Mouse (Mus musculus) limb, embryonic 11.5 days (tissue): ENCODE data around the gene Porcn. TPM values are rescaled to one million over a fixed set of nuclear protein-coding genes. Genes with fewer than 3 reads are reported as not detected.

Experiments used
- ATAC-seq: fragments of 200-750 bp; cut with Nextera tagmentation; 2 replicates; pipeline ENCODE4 v1.8.0; 2017; ENCODE audit warnings: low read depth; ENCODE audit not compliant: insufficient number of reproducible peaks, low FRiP score, low TSS enrichment
- DNase-seq: peaks from one replicate; pipeline ENCODE4 v3.0.0-alpha.2; 2015; ENCODE audit warnings: low spot score
- H3K27ac ChIP-seq: fragments of 300-500 bp; sonication (generic); replicated peaks from 2 replicates; pipeline ENCODE4 v1.5.1; 2014; ENCODE audit warnings: low read depth, mild to moderate bottlenecking, low read length
- H3K27me3 ChIP-seq: fragments of 300-500 bp; sonication (generic); 2 replicates; pipeline ENCODE4 v1.6.1; 2014; ENCODE audit warnings: mild to moderate bottlenecking, low read length, mixed read lengths; ENCODE audit not compliant: control insufficient read depth, insufficient read depth
- H3K36me3 ChIP-seq: fragments of 300-500 bp; sonication (generic); 2 replicates; pipeline ENCODE4 v1.6.1; 2014; ENCODE audit warnings: mild to moderate bottlenecking, low read length, moderate library complexity, mixed read lengths; ENCODE audit not compliant: control insufficient read depth, insufficient read depth
- H3K4me1 ChIP-seq: fragments of 300-500 bp; sonication (generic); 2 replicates; pipeline ENCODE4 v1.6.1; 2014; ENCODE audit warnings: low read length, mixed read lengths; ENCODE audit not compliant: control insufficient read depth, insufficient read depth
- H3K4me2 ChIP-seq: fragments of 300-500 bp; sonication (generic); 2 replicates; pipeline ENCODE4 v1.6.1; 2014; ENCODE audit warnings: low read depth, mild to moderate bottlenecking, moderate library complexity; ENCODE audit not compliant: severe bottlenecking
- H3K4me3 ChIP-seq: fragments of 300-500 bp; sonication (generic); 2 replicates; pipeline ENCODE4 v1.5.1; 2014; ENCODE audit warnings: low read depth, low read length
- H3K9ac ChIP-seq: fragments of 300-500 bp; sonication (generic); 2 replicates; pipeline ENCODE4 v1.6.1; 2014; ENCODE audit warnings: mild to moderate bottlenecking, low read length
- H3K9me3 ChIP-seq: fragments of 300-500 bp; sonication (generic); 2 replicates; pipeline ENCODE4 v1.6.1; 2016; ENCODE audit warnings: low read length; ENCODE audit not compliant: control insufficient read depth
- WGBS: fragments of 180-500 bp; shearing (Covaris S2); extraction: QIAGEN DNeasy Blood & Tissue Kit; methylation state at CpG from one replicate; pipeline ENCODE4 v1.1.7; 2014; 5-methylcytosine and 5-hydroxymethylcytosine counted together
- polyA plus RNA-seq: library from polyadenylated mRNA; unstranded; fragments of >200 nt; fragmentation: Nextera tagmentation; extraction: Ambion mirVana; gene quantifications from 2 replicates; pipeline ENCODE4 v1.2.1, GENCODE M21; 2014

Gene Porcn
- polyA plus RNA-seq, 1 experiment from 2014 or later = 11.1 TPM

GRCm38 (mm10) chrX:8238804-8239395 lies 32.6 kb upstream of the Porcn start:
- Histone ChIP-seq H3K27ac (no peak overlapping the region), H3K9ac (no peak overlapping the region), H3K27me3 (no peaks in the 10 kb centered on the region), H3K4me1 (no peaks in the 10 kb centered on the region), H3K4me3 (no peak overlapping the region), H3K36me3 (no peaks in the 10 kb centered on the region), H3K9me3 (no peaks in the 10 kb centered on the region), H3K4me2 (no peak overlapping the region)
- WGBS = 83% methylated on average over 13 of the region's 13 CpGs
- no peak for ATAC-seq
- DNase-seq = no peak

GRCm38 (mm10) chrX:8236704-8237103 lies 30.4 kb upstream of the Porcn start:
- Histone ChIP-seq H3K27ac (no peak overlapping the region), H3K4me3 (no peak overlapping the region), H3K9me3 (no peaks in the 10 kb centered on the region), H3K36me3 (no peaks in the 10 kb centered on the region), H3K4me2 (no peak overlapping the region), H3K9ac (no peak overlapping the region), H3K27me3 (no peaks in the 10 kb centered on the region), H3K4me1 (no peaks in the 10 kb centered on the region)
- ATAC-seq (no peak), DNase-seq (no peak)
- 73% methylated on average over 2 of the region's 2 CpGs for WGBS

- no peak for ATAC-seq
- Histone ChIP-seq H3K4me2 (no peak overlapping the region), H3K27me3 (no peaks in the 10 kb centered on the region), H3K9ac (no peak overlapping the region), H3K4me1 (no peaks in the 10 kb centered on the region), H3K27ac (no peak overlapping the region), H3K36me3 (no peaks in the 10 kb centered on the region), H3K9me3 (no peaks in the 10 kb centered on the region), H3K4me3 (no peak overlapping the region)
- 81% methylated on average over 3 of the region's 3 CpGs for WGBS
- DNase-seq = no peak
Measured at GRCm38 (mm10) chrX:8233602-8234001, 27.3 kb upstream of the Porcn start.

- Histone ChIP-seq H3K27ac (no peak overlapping the region), H3K4me3 (no peak overlapping the region), H3K4me2 (no peak overlapping the region), H3K27me3 (no peaks in the 10 kb centered on the region), H3K9ac (no peak overlapping the region), H3K9me3 (no peaks in the 10 kb centered on the region), H3K4me1 (no peaks in the 10 kb centered on the region), H3K36me3 (no peaks in the 10 kb centered on the region)
- WGBS = 77% methylated on average over 4 of the region's 4 CpGs
- no peak for ATAC-seq
- DNase-seq = no peak
Measured at GRCm38 (mm10) chrX:8230272-8230671, 23.9 kb upstream of the Porcn start.

- Histone ChIP-seq H3K4me3 (no peak overlapping the region), H3K27me3 (no peaks in the 10 kb centered on the region), H3K36me3 (no peaks in the 10 kb centered on the region), H3K27ac (no peak overlapping the region), H3K4me2 (no peak overlapping the region), H3K9me3 (no peaks in the 10 kb centered on the region), H3K9ac (no peak overlapping the region), H3K4me1 (no peaks in the 10 kb centered on the region)
- 85% methylated on average over 7 of the region's 7 CpGs for WGBS
- ATAC-seq (no peak), DNase-seq (no peak)
Measured at GRCm38 (mm10) chrX:8223473-8223872, 17.1 kb upstream of the Porcn start.

GRCm38 (mm10) chrX:8222678-8223421 lies 16.5 kb upstream of the Porcn start:
- no peak overlapping the region for H3K27ac ChIP-seq
- no peaks in the 10 kb centered on the region for H3K9me3 ChIP-seq
- WGBS = 68% methylated on average over 7 of the region's 7 CpGs
- H3K9ac ChIP-seq = no peak overlapping the region
- no peaks in the 10 kb centered on the region for H3K4me1 ChIP-seq
- H3K27me3 ChIP-seq = no peaks in the 10 kb centered on the region
- ATAC-seq (no peak), DNase-seq (no peak)
- no peaks in the 10 kb centered on the region for H3K36me3 ChIP-seq
- no peak overlapping the region for H3K4me3 ChIP-seq
- H3K4me2 ChIP-seq = no peak overlapping the region

- Histone ChIP-seq H3K4me1 (no peaks in the 10 kb centered on the region), H3K9me3 (no peaks in the 10 kb centered on the region), H3K9ac (no peak overlapping the region), H3K4me2 (no peak overlapping the region), H3K27me3 (no peaks in the 10 kb centered on the region), H3K4me3 (no peak overlapping the region), H3K27ac (no peak overlapping the region), H3K36me3 (no peaks in the 10 kb centered on the region)
- 72% methylated on average over 3 of the region's 3 CpGs for WGBS
- DNase-seq = no peak
- ATAC-seq = no peak
Measured at GRCm38 (mm10) chrX:8222296-8222677, 16.0 kb upstream of the Porcn start.

GRCm38 (mm10) chrX:8219651-8220050 lies 13.3 kb upstream of the Porcn start:
- WGBS = 32% methylated on average over 8 of the region's 8 CpGs
- H3K27me3 ChIP-seq = no peaks in the 10 kb centered on the region

More at GRCm38 (mm10) chrX:8219651-8220050, 13.3 kb upstream of the Porcn start:
- no peaks in the 10 kb centered on the region for H3K36me3 ChIP-seq
- no peak overlapping the region for H3K4me2 ChIP-seq
- DNase-seq = no peak
- H3K27ac ChIP-seq = no peak overlapping the region
- H3K4me3 ChIP-seq = no peak overlapping the region
- H3K4me1 ChIP-seq = no peaks in the 10 kb centered on the region
- no peaks in the 10 kb centered on the region for H3K9me3 ChIP-seq
- ATAC-seq = no peak
- no peak overlapping the region for H3K9ac ChIP-seq
